Comparison of ENCODE assay signal across 10 mouse cellular contexts in genomic region chr8:104909021-104909420, GRCm38 (mm10). TPM values are rescaled to one million over a fixed set of nuclear protein-coding genes. Genes with fewer than 3 reads are reported as not detected.
DNase-seq lines count a peak whose midpoint lies in the region; ATAC-seq lines count a peak whose summit lies in the region.
"Not testable (repeated sequence)": the region's sequence is repeated elsewhere in the genome, so short reads cannot be mapped to it uniquely, and the experiment has no call there.
"Had no signal": no experiment of that assay in that cellular context is flagged by ENCODE, and none has a peak within 500 bp of the region (broad histone marks: within the 10 kb centered on the region; RNA-seq: fewer than 3 reads in every experiment).

No protein-coding gene starts in this region.

- DNase-seq in CD4-positive helper T cell, adult 2 months (ENCODE audit: low read depth, low spot score): peak; percentile 6
- peak; percentile 80 to 85 for DNase-seq in cerebellum, postnatal 25 days
- peak; percentile 79 for DNase-seq in gastrocnemius, postnatal 14 days
- DNase-seq in heart, postnatal 14 days: peak; percentile 29 to 54
- peak; percentile 81 for DNase-seq in kidney, adult 9 months
- DNase-seq in left cerebral cortex, postnatal 14 days (ENCODE audit: low spot score in 2 of 2): peak; percentile 3 to 6
- DNase-seq in ovary, postnatal 36 days (ENCODE audit: low spot score): peak; percentile 41

- intact Hi-C loops in gastrocnemius, postnatal 14 days (cut with DNase I; ENCODE audit: low total_unique reads); heart, postnatal 14 days (cut with DNase I); left cerebral cortex, postnatal 14 days (cut with DNase I): not testable (repeated sequence)

- ATAC-seq in cerebellum, adult (ENCODE audit: insufficient number of reproducible peaks, low FRiP score, low TSS enrichment): peak; percentile 86

RNA-seq across cellular contexts. Expression of gene Ces2e, which starts 17.0 kb away (rescaled TPM):
- under 1 TPM; 0.09 to 0.10 TPM for total RNA-seq in gastrocnemius, postnatal 14 days (2021)
- total RNA-seq in heart, postnatal 14 days (2021): 1 to 10 TPM; 1.0 TPM
- under 1 TPM in 1 of 2 experiments, not detected in 1; 0.17 TPM for total RNA-seq in left cerebral cortex, postnatal 14 days (2021)
- total RNA-seq: left cerebral cortex, adult 18-20 months; megakaryocyte, adult 5-6 weeks had no signal

RNA-seq across cellular contexts. Expression of gene Ces2f, which starts 38.1 kb away (rescaled TPM):
- total RNA-seq in gastrocnemius, postnatal 14 days (2021): not detected
- under 1 TPM in 1 of 2 experiments, not detected in 1; 0.12 TPM for total RNA-seq in heart, postnatal 14 days (2021)
- total RNA-seq in left cerebral cortex, postnatal 14 days (2021): not detected
- total RNA-seq: left cerebral cortex, adult 18-20 months; megakaryocyte, adult 5-6 weeks had no signal

RNA-seq across cellular contexts. Expression of gene Ces2g, which starts 52.5 kb away (rescaled TPM):
- under 1 TPM; 0.22 to 0.47 TPM for total RNA-seq in gastrocnemius, postnatal 14 days (2021)
- 1 to 10 TPM; 3.4 to 4.9 TPM for total RNA-seq in heart, postnatal 14 days (2021)
- under 1 TPM; 0.24 to 0.25 TPM for total RNA-seq in left cerebral cortex, postnatal 14 days (2021)

Comparison
In these comparisons a context has a peak if more than half of its experiments do, and no peak if none do; other contexts are left out.
1. Peak in every context shown above with its lines: DNase-seq and ATAC-seq.
2. DNase-seq: peak in every context shown above with its lines; median percentile 82 in cerebellum, postnatal 25 days; 81 in kidney, adult 9 months; 79 in gastrocnemius, postnatal 14 days; 42 in heart, postnatal 14 days; 41 in ovary, postnatal 36 days; 6 in CD4-positive helper T cell, adult 2 months; 4 in left cerebral cortex, postnatal 14 days.